Mouse (Mus musculus) embryonic fibroblast, embryonic 13.5 days (primary cell): ENCODE results near the gene 4930518I15Rik.
"Not testable (repeated sequence)": the region's sequence is repeated elsewhere in the genome, so short reads cannot be mapped to it uniquely, and the experiment has no call there.

Experiments
- CTCF ChIP-seq: IDR thresholded peaks from 2 replicates; pipeline ENCODE4 v1.5.1; 2011; ENCODE audit warnings: mild to moderate bottlenecking, control low read depth, low read length, moderate library complexity, borderline replicate concordance; ENCODE audit not compliant: insufficient read depth
- POLR2A ChIP-seq: IDR thresholded peaks from 2 replicates; pipeline ENCODE4 v1.6.1; 2011; ENCODE audit warnings: low read depth, mild to moderate bottlenecking, control low read depth, low read length, moderate library complexity

GRCm38 (mm10) chr2:156853999-156854771, 3.6 kb downstream of the 4930518I15Rik start:
- peak; percentile 62; the same call in 1 of the 2 replicates for TF ChIP-seq CTCF
- not testable (repeated sequence) for TF ChIP-seq POLR2A
